Mouse (Mus musculus) forebrain, postnatal 0 days (tissue): ENCODE measurements around the gene Gm17334. TPM values are rescaled to one million over a fixed set of nuclear protein-coding genes. Genes with fewer than 3 reads are reported as not detected.

Source experiments
- ATAC-seq: fragments of 200-750 bp; cut with Nextera tagmentation; 2 replicates; pipeline ENCODE4 v1.8.0; 2017; ENCODE audit warnings: mild to moderate bottlenecking, moderate library complexity
- DNase-seq: peaks from one replicate; pipeline ENCODE4 v3.0.0-alpha.2; 2015
- H3K27ac ChIP-seq: fragments of 300-500 bp; sonication (generic); 2 replicates; pipeline ENCODE4 v1.5.1; 2014; ENCODE audit warnings: low read depth, mild to moderate bottlenecking, antibody characterized with exemption, low read length, moderate library complexity, mixed read lengths
- H3K27me3 ChIP-seq: fragments of 300-500 bp; sonication (generic); 2 replicates; pipeline ENCODE4 v1.6.1; 2014; ENCODE audit warnings: mild to moderate bottlenecking, low read length, mixed read lengths; ENCODE audit not compliant: insufficient read depth
- H3K36me3 ChIP-seq: fragments of 300-500 bp; sonication (generic); 2 replicates; pipeline ENCODE4 v1.6.1; 2014; ENCODE audit warnings: mild to moderate bottlenecking, moderate library complexity; ENCODE audit not compliant: insufficient read depth
- H3K4me1 ChIP-seq: fragments of 300-500 bp; sonication (generic); 2 replicates; pipeline ENCODE4 v1.6.1; 2014; ENCODE audit warnings: antibody characterized with exemption; ENCODE audit not compliant: insufficient read depth
- H3K4me2 ChIP-seq: fragments of 300-500 bp; sonication (generic); 2 replicates; pipeline ENCODE4 v1.6.1; 2014; ENCODE audit warnings: low read depth, mild to moderate bottlenecking, moderate library complexity
- H3K4me3 ChIP-seq: fragments of 300-500 bp; sonication (generic); 2 replicates; pipeline ENCODE4 v1.5.1; 2014; ENCODE audit warnings: low read depth, low read length, mixed read lengths
- H3K9ac ChIP-seq: fragments of 300-500 bp; sonication (generic); 2 replicates; pipeline ENCODE4 v1.6.1; 2014; ENCODE audit warnings: mild to moderate bottlenecking
- H3K9me3 ChIP-seq: fragments of 300-500 bp; sonication (generic); 2 replicates; pipeline ENCODE4 v1.6.1; 2016; ENCODE audit warnings: low read length
- CTCF ChIP-seq: sonication (generic); IDR thresholded peaks from 2 replicates; pipeline ENCODE4 v1.5.1; 2016; ENCODE audit warnings: antibody characterized with exemption, control low read depth, low read depth
- WGBS: fragments of 180-500 bp; shearing (Covaris S2); extraction: QIAGEN DNeasy Blood & Tissue Kit; methylation state at CpG from one replicate; pipeline ENCODE4 v1.1.7; 2014; 5-methylcytosine and 5-hydroxymethylcytosine counted together
- polyA plus RNA-seq: library from polyadenylated mRNA; unstranded; fragments of >200 nt; fragmentation: Nextera tagmentation; extraction: Ambion mirVana; gene quantifications from 2 replicates; pipeline ENCODE4 v1.2.1, GENCODE M21; 2015
- total RNA-seq: library from RNA; depleted of rRNA; stranded (reverse); fragments of >200 nt; gene quantifications from 2 replicates; pipeline ENCODE4 v1.2.3, GENCODE M21; 2014

The Gm17334 gene
- total and polyA plus RNA-seq, 2 experiments from 2014 or later, result 1.5 TPM; not detected in 1

- no peak for TF ChIP-seq CTCF
- ATAC-seq (no peak), DNase-seq (no peak)
- H3K9me3 ChIP-seq, result no peaks in the 10 kb centered on the region
- H3K4me2 ChIP-seq, result no peak overlapping the region
- no peak overlapping the region for H3K4me3 ChIP-seq
- H3K36me3 ChIP-seq, result no peaks in the 10 kb centered on the region
- H3K27me3 ChIP-seq, result no peaks in the 10 kb centered on the region
- H3K9ac ChIP-seq, result no peak overlapping the region
- H3K4me1 ChIP-seq, result no peaks in the 10 kb centered on the region
- 92% methylated on average over 2 of the region's 2 CpGs for WGBS
- H3K27ac ChIP-seq, result no peak overlapping the region
Measured at GRCm38 (mm10) chr11:53745260-53745659, 27.7 kb downstream of the Gm17334 start.

- no peak overlapping the region for H3K4me2 ChIP-seq
- H3K27ac ChIP-seq, result no peak overlapping the region
- H3K36me3 ChIP-seq, result no peaks in the 10 kb centered on the region
- no peak for ATAC-seq
- H3K4me1 ChIP-seq, result no peaks in the 10 kb centered on the region
- H3K4me3 ChIP-seq, result no peak overlapping the region
- 5% methylated on average over 5 of the region's 5 CpGs for WGBS
- no peak for TF ChIP-seq CTCF
- DNase-seq, result no peak
- no peaks in the 10 kb centered on the region for H3K9me3 ChIP-seq
- H3K27me3 ChIP-seq, result no peaks in the 10 kb centered on the region
- H3K9ac ChIP-seq, result no peak overlapping the region
Measured at GRCm38 (mm10) chr11:53742353-53742752, 30.6 kb downstream of the Gm17334 start.

- peak; percentile 49 for TF ChIP-seq CTCF
- 33% methylated on average over 6 of the region's 6 CpGs for WGBS
Measured at GRCm38 (mm10) chr11:53737573-53737946, 35.4 kb downstream of the Gm17334 start.

GRCm38 (mm10) chr11:53736771-53737572 lies 36.0 kb downstream of the Gm17334 start:
- Histone ChIP-seq H3K4me2 (no peak overlapping the region), H3K27me3 (no peaks in the 10 kb centered on the region), H3K27ac (no peak overlapping the region), H3K4me3 (no peak overlapping the region), H3K9me3 (no peaks in the 10 kb centered on the region), H3K36me3 (no peaks in the 10 kb centered on the region), H3K9ac (no peak overlapping the region), H3K4me1 (no peaks in the 10 kb centered on the region)
- peak; percentile 78 for ATAC-seq
- DNase-seq, result peak; percentile 80
- TF ChIP-seq CTCF, result peak; percentile 79
- WGBS, result 46% methylated on average over 14 of the region's 14 CpGs

More at GRCm38 (mm10) chr11:53737573-53737946, 35.4 kb downstream of the Gm17334 start:
- Histone ChIP-seq H3K9me3 (no peaks in the 10 kb centered on the region), H3K27me3 (no peaks in the 10 kb centered on the region), H3K27ac (no peak overlapping the region), H3K36me3 (no peaks in the 10 kb centered on the region), H3K4me3 (no peak overlapping the region), H3K9ac (no peak overlapping the region), H3K4me2 (no peak overlapping the region), H3K4me1 (no peaks in the 10 kb centered on the region)
- ATAC-seq, result peak; percentile 50; the same call in 1 of the 2 replicates
- peak; percentile 33 for DNase-seq

GRCm38 (mm10) chr11:53735682-53736245 lies 37.2 kb downstream of the Gm17334 start:
- Histone ChIP-seq H3K9me3 (no peaks in the 10 kb centered on the region), H3K4me2 (peak overlapping the region; percentile 42), H3K27ac (no peak overlapping the region), H3K36me3 (no peaks in the 10 kb centered on the region), H3K27me3 (no peaks in the 10 kb centered on the region), H3K4me1 (no peaks in the 10 kb centered on the region), H3K9ac (no peak overlapping the region), H3K4me3 (no peak overlapping the region)
- peak; percentile 97 for TF ChIP-seq CTCF
- DNase-seq, result peak; percentile 84
- ATAC-seq, result peak; percentile 94
- 22% methylated on average over 17 of the region's 17 CpGs for WGBS

GRCm38 (mm10) chr11:53734970-53735681 lies 37.9 kb downstream of the Gm17334 start:
- no peak for TF ChIP-seq CTCF
- no peak overlapping the region for H3K27ac ChIP-seq
- no peak overlapping the region for H3K4me3 ChIP-seq
- H3K36me3 ChIP-seq, result no peaks in the 10 kb centered on the region
- DNase-seq, result no peak
- no peak for ATAC-seq
- H3K9me3 ChIP-seq, result no peaks in the 10 kb centered on the region
- no peak overlapping the region for H3K9ac ChIP-seq
- no peaks in the 10 kb centered on the region for H3K4me1 ChIP-seq
- 67% methylated on average over 18 of the region's 18 CpGs for WGBS
- H3K4me2 ChIP-seq, result no peak overlapping the region; the same call in 1 of the 2 replicates
- no peaks in the 10 kb centered on the region for H3K27me3 ChIP-seq

- Histone ChIP-seq H3K9me3 (no peaks in the 10 kb centered on the region), H3K27ac (no peak overlapping the region), H3K9ac (no peak overlapping the region), H3K36me3 (no peaks in the 10 kb centered on the region), H3K27me3 (no peaks in the 10 kb centered on the region), H3K4me1 (no peaks in the 10 kb centered on the region), H3K4me3 (no peak overlapping the region), H3K4me2 (no peak overlapping the region)
- DNase-seq (no peak), ATAC-seq (no peak)
- TF ChIP-seq CTCF, result no peak
- 81% methylated on average over 2 of the region's 2 CpGs for WGBS
Measured at GRCm38 (mm10) chr11:53734431-53734830, 38.6 kb downstream of the Gm17334 start.
